Mouse (Mus musculus) layer of hippocampus, postnatal 14 days (tissue): ENCODE measurements at regions not wholly inside any gene's neighbourhood (a gene's known extent, or its start where the extent isn't known, plus 50 kb on each side); places are given as distances from the start of the nearest gene placed in this dataset.

Experiments
- DNase-seq, 2 experiments: peaks; one replicate each; pipeline ENCODE4 v3.0.0; 2021 to 2022; ENCODE audit warnings: low spot score in 2 of 2, mixed read lengths in 1 of 2

DNA sequence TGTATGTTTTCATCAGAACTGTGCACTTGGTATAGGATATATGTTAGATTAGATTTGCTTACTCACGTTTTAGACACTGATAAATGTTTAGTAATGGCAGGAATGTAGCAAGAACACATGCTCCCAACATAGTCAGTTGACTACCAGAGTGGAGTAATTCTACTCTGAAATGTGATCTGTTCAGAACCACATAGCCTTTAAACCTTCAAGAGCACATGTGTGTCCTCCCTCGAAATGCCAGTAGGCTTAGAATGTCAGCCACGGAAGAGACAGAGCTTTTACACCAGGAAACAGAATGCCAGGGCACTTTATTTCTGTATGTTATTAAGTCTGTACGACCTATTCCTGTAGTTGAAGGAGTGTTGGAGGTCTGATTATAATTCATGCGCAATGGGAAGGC is 51.3 kb upstream of the Cd28 start:
- DNase-seq, result no peak

DNA sequence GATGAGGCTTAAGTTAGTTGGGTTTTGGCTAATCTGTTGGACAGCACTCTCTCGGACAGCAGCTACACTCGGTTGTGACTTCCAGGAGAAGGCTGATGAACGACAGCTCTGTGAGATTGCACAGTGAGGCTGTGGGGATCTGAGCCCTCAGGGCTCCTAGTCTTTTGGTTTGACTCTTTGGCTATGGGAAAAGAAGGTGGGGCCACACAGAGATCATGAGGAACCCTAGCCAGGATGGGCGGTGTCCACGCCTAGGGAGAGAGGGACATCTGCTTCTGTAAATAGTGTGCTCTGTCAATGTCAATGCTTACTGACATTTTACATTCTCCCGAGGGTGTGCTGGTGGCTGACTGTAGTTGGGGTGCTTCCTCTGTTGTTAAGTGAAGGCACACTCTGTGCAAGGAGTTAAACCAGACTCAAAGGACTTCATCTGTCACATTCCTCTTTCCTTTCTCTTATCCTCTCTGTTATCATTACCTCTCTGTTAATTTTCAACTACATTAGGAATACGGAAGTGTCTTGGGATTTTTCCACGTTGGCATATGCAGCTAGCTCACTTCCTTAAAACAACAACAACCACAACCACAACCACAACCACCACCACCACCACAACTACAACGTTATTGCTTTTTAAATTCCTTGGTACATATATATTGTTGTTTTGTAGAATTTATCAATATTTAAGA is 54.2 kb upstream of the Cd28 start:
- no peak for DNase-seq

DNA sequence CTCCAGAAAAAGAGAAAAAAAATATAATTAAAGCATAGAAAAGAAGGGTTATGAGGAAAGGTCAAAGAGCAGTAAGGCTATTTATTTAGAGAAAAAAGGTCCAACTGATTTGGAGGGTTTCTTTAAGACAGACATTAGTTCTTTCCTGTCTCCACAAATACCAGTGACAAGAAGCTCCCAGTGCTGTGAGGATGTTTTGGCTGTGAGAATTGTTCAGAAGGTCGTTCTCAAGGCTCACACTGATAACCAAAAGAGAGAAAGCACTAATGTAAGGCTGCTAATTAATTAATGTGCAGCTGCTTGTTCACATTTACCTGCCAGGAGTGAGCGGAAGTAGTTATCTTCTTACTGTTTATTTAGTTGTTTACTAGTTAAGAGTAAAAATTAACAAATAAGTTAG is 54.7 kb upstream of the Cd28 start:
- no peak for DNase-seq

DNA sequence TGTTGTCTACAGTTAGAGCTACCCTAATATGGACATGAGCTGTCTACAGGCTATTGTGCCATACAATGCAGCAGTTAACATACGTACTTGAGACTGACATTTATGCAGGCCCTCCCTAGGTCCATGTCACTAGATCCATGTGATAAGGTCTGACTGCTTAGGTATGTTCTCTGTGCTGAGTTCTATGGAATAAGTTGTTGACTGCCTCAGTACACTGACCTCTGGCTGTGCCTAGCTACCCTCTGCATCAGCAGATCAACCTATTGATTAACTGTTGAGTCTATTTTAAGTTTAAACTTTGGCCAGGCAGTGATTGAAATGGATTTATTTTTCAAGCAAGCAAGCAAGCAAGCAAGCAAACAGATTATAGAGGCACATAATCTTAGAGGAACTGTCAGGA is 57.0 kb upstream of the Cd28 start:
- no peak for DNase-seq

DNA sequence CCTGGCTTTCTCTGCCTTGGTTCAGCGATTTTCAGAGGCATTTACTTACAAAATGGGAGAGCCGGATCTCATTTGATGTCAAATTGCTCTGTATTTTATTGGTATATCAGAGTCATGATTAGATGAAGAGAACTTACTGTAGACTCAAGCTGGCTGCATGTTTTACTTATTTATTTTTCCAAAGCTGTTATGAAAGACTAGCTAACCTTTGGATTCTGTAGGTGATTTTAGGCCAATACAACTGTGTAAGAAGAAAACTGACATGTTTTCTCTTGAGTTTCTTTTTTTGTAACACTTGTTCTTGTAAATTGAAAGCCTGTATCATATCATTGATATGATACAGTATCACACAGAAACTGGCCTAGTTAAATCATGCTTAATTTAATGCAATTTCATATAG is 57.6 kb upstream of the Cd28 start:
- DNase-seq, result no peak

DNA sequence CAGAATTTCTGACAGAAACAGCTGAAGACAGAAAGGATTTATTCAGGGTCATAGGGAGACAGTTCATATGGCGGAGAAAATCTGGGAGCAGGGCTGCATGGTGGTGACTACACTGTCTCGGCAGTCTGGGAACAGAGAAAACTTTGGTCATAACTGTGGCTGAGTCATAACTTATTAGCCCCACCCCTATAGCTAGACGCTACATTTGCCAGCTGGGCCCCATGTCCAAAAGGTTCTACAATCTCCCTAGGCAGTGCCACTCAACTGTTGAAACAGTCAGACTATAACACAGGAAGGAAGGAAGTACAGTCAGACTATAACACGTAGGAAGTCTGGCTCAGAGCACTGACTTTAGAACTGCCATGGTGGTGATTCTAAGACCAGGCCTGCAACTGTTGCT is 58.2 kb upstream of the Cd28 start:
- no peak for DNase-seq

DNA sequence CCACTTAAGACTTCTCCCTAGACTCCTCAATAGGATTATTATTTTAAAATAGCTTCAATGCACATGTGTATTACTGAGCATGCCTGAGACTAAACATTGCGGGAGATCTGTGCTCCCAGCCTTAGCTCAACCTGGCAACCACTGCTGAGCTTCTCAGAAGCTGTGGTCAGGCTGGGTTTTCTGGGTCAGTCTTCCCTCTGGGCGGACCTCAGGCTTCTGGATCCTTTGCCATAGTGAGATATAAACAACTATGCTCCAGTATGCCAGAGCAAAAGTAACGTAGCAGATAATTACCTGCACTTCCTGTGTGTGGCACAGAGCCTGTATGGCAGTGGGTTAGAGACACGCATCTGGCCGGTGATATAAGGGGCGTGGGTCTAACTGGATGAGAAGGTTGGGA is 59.1 kb upstream of the Cd28 start:
- DNase-seq, result no peak

DNA sequence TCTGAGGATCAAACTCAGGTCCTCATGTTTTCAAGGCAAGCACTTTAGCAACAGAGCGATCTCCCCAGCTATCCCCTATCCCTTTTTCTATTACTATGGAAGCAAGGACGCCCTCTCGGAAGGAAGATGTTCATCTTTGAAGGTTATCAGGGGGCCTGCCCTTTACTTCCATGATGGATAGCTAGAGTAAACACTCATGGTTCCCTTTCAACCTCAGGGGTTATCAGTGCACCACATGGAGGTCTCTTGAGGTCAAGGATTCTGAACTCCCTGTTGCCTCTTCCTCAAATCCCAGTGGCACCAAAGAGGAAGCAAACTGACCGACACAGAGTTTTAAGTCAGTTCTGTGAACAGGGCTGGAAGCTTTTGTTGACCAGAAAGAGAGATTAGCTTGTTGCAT is 59.6 kb upstream of the Cd28 start:
- DNase-seq, result no peak

DNA sequence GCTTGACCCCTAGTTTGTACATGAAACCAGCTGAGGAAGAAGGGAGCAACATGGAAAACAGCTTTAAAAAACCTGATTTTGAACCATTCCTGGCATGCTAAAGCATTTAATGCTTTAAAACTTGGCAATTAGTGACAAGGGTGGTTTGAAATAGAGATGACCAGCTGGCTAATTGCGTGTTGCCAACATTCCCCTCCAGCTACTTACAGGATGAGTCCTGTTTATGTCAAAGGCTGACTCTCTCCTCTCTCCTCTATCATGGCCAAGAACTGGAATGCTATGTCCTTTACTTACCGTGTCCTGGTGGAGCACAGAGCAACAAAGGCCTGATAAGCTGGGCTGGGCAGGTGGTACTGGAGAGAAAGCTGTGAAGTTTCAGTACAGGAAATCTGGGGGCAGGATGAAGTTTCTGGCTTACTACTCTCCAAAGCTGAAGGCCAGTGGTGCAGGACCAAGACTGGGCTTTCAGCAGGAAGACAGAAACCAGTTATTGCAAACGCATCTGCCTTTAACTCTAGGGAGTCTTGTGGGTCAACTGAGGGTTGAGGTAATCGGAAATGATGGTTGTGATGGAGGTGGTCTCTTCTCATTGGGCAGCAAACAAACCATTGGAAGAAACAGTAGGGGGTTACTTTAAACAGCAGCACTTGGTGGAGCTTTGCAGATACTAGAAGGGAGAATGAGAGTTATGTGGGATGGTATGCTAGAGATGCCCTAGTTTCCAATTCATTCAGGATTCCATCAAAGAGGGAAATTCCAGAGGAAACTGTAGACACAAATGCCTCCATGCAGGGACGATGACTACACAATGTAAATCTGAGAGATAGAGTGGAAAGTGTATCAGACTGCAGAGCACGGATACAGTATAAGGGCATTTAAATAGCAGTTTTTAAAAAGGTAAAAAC is 60.7 kb upstream of the Cd28 start:
- DNase-seq, result peak in 1 of 2 experiments; percentile 15

DNA sequence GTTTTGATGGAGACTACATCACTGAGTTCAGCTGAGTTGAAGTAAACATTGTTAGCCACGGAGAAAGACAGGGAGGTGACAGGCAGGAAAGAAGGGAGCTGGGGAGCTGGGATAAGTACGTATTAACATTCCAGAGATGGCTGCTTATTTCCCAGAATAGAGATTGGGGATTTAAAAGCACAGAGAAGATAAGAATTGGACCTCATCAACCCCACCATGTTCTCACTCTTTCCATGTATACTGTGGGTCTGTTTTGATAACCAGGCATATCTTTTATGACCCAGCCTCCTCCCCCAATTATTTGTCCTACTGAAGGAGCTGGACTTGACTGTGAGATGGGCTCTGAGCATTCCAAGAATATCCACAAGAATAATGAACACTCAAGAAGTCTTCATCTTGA is 61.4 kb upstream of the Cd28 start:
- DNase-seq, result no peak

DNA sequence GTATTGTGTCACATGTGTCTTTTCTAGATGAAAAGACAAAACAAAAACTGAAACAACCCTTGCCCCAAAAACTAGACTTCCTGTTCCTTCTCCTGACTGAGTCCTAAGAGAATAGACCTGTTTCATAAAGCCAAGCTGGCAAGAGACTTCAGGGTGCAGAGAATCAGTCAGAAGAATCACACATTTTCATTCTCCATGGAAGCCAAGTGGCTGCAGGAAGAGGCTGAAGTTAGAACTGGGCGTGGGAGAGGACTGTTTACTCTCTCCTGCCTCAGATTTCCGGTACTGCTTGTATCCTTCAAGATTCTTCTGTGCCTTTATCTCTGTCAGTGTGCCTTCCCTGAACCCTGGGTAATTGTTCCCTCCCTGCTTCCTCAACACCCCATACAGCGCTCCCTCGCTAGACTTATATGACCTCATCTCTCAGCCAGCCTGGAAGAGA is 64.0 kb upstream of the Cd28 start:
- no peak for DNase-seq

DNA sequence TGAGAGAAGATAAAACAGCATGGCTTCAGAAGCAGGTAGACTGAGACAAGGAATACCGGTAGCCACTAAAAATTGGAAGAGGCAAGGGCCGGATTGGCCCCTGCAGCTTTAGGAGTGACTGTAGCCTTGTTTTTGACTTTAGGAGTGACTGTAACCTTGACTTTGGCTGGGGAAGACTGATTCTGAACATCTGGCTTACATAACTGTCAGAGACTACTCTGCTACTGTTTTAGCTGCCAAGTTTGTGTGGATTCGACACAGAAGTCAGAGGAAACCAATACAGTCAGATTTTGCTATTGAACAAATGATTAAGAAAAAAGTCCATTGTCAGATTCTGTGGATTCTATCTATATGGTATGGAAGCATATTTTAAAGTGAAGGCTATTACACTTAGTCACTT is 66.4 kb upstream of the Cd28 start:
- DNase-seq, result no peak

DNA sequence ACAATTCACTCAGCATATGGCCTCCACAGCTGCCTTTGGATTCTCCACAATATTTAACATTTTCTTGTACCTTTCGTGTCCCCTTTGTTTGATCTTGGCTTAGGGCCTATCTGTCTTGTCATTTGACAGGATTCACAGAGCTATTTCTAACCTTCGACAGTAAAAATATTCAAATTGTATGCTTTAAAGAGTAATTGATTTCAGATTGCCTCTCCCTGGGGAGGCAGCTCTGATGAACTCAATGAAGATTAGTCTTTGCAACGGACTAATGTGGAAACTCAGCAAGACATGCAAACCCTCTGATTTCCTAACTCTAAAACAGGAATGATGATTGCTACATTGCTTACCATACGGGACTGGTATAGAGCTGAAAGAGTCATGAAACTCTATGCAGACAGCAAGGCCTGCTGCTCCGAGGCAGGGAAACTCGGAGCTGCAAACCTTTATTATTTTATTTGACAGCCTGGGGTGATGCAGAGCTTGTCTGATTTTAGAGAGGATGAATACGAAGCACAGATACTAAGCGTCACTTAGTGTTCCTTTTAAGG is 67.2 kb upstream of the Cd28 start:
- DNase-seq, result no peak

DNA sequence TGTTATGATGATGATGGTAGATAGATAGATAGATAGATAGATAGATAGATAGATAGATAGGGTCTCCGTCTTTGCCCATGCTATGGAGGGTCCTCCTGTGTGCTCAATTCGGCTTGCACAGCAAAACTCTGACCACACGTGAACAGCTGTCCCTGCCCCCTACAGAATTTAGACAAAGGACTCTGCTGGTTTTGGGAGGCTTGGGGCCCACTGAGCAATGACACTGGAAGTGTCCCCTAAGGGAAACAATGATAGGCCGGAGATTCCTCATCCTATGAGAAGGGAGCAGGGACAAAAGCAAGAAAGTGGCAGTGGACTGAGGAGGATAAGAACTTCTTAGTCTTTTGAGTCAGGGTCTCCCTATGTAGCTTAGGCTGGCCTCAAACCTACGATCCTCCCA is 69.8 kb upstream of the Cd28 start:
- no peak for DNase-seq

DNA sequence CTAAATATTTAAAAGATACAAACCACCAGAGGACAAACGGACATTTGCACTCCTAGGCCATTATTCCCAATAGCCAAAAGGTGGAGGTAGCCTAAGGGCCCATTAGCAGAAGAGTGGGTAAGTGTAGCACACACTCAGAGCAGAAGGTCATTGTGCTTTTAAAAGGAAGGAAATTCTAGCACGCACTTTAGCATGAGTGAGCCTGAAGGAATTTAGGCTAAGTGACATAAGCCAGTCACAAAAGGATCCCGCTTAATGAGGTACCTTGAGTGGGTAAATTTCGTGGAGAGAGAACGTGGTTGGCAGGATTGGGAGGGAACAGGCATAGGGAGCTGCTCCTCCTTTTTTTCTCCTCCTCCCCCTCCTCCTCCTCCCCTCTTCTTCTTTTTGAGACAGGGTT is 70.4 kb upstream of the Cd28 start:
- DNase-seq, result no peak

DNA sequence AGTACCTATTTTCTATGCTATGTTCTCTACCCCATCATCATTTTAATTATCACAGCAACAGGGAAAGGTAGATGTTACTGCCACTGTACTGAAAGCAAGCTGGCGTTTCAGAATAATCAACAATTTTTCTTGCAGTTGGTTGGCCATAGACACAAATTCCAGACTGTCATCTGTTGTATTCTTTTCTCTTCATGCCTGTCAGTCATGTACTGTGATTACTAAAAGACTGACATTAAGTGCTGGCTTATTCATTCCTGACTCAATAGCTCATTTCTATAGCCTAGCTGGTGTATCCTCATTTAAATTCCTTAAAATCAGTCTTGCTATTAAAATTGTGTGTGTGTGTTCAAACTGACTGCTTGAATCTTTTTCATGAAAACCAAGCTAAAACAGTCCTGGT is 71.4 kb upstream of the Cd28 start:
- DNase-seq, result peak in 1 of 2 experiments; percentile 26

DNA sequence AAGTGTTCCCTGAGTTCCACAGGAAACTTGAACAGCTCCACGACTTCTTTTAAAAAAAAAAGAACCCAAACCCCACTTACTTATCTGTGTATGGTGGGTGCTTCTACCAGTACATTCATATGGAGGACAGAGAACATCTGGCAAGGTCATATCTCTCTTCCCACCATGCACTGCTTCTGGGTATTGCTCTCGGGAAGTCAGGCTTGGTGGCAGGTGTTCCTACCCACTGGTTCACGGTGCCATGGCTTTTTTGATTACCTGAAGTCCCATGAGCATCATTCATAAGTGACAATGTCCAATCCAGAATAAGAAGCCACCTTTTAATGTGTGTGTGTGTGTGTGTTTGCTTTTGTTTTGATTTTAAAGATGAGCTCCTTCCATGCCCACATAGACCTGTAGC is 73.8 kb upstream of the Cd28 start:
- no peak for DNase-seq

DNA sequence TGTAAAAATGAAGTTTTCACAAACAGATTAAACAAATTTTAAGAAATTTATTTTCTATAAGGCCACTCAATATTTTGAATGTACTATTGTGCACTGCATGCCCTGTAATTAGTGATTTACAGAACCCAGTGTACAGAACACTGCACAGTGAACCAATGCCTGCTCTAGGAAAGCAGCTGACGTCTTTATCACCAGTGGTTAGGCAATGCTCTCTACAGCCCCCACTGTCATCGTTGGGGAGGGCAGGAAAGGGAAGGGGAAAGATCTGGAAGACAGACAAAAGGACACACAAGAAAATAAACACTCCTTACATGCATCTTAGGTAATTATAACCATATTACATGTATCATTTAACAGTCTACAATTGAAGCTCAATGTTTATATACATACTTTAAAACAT is 74.4 kb upstream of the Cd28 start:
- DNase-seq, result no peak

DNA sequence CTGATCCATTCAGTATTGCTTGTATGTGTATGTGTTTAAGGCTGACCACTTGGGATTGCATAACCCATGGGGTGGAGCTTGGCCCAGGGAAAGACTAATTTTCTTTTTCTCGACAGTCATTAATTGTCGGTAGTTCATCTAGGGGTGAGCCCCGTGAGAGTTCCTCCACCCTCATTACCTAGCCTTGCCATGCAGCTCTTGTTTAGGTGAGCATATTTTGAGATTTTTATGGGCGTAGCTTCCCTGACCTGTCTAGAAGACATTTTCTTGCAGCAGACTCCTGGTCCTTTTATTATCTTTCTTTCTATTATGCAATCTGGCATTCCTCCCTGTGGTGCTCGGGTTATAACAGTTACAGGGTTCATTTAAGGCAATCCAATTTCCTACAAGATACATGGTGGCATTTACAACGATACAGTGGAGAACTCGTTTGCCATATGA is 74.4 kb upstream of the Raph1 start:
- DNase-seq, result no peak

DNA sequence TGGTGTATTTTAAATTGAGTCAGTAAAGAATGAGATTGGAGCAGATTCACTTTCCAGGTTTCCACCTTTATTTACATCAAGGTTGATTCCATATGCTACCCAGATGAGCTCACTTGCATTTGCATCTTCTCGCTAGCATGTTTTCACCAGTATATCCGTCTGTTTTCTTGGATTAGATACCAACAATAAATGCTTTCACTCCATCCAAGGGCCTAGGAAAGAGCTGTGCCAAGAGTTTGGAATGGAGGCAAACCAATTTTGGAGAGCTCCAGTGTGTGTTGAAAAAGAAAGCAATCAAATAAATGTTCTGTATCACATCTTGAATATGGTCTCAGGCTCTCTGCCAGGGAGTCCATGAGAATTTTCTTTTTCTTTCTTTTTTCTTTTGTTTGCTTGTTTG is 72.6 kb upstream of the Raph1 start:
- DNase-seq, result peak in 1 of 2 experiments; percentile 18

DNA sequence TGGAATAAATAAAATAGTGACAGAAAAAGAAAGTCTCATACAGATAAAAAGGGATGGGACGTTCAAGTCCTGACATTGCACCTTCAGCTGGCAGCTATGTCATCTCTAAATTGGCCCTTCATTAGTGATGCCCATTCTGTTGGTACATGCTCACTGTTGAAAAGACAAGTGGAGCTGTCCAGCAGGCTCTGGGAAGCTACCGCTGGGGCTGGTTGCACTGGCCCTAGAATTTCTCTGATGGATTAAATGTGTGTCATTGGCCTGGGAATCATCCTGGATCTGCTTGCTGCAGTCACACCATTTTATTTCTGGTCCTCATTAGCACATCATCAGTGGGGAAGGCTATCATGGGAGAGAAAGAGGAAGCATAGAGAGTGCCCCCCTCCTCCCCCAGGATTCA is 72.2 kb upstream of the Raph1 start:
- no peak for DNase-seq

DNA sequence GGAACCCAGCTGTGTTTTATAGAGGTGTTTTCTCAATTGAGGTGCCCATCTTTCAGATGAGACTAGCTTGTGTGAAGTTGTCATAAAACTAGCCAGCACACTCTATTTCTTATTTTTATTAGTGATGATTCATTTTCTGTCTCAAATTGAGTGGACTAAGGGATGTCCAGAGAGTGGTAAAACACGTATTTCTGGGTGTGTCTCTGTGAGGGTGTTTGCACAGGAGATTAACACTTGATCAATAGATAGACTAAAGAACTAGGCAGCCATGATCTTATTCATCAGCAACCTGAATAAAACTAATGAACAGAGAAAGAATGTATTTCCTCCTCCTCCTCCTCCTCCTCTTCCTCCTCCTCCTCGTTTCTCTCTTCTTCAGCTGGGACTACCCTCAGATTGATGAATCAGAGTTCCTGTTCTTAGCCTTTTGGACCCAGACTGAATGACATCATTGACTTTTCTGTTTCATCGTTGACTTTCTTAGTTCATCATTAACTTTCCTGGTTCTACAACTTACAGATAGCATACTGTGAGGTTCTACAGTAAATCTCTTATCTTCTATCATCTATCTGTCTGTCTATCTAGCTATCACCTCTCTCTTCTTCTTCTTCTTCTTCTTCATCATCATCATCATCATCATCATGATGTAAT is 70.0 kb upstream of the Raph1 start:
- no peak for DNase-seq
